Comparison of ENCODE assay signal across 11 mouse cellular contexts in genomic region chr4:62617856-62618440, GRCm38 (mm10). TPM values are rescaled to one million over a fixed set of nuclear protein-coding genes. Genes with fewer than 3 reads are reported as not detected.
DNase-seq lines count a peak whose midpoint lies in the region; ATAC-seq and TF ChIP-seq lines count a peak whose summit lies in the region.
"Had no signal": no experiment of that assay in that cellular context is flagged by ENCODE, and none has a peak within 500 bp of the region (broad histone marks: within the 10 kb centered on the region; RNA-seq: fewer than 3 reads in every experiment).

No protein-coding gene starts in this region.

- DNase-seq in heart, embryonic 10.5 days (ENCODE audit: low spot score) = no peak
- no peak for DNase-seq in heart, adult 8-10 months (ENCODE audit: low spot score)
- no peak for DNase-seq in lung, embryonic 14.5 days
- DNase-seq in lung, adult 18-20 months = no peak
- no peak for DNase-seq in heart, postnatal 0 days (ENCODE audit: low spot score)
- DNase-seq in thymus, adult 2 months = no peak

- no peak overlapping the region for H3K4me3 ChIP-seq in heart, embryonic 10.5 days
- no peak overlapping the region for H3K4me3 ChIP-seq in lung, embryonic 14.5 days (ENCODE audit: low read depth, low read length)
- no peak overlapping the region for H3K4me3 ChIP-seq in brown adipose tissue, adult 24 weeks (ENCODE audit: insufficient read depth, low read depth, low read length)
- H3K4me3 ChIP-seq in heart, postnatal 0 days (ENCODE audit: low read depth, low read length) = no peak overlapping the region
- H3K4me3 ChIP-seq in thymus, adult 2 months (ENCODE audit: control insufficient read depth, insufficient read depth, low read length) = no peak overlapping the region
- no peak overlapping the region for H3K4me3 ChIP-seq in liver, embryonic 12.5 days
- H3K4me3 ChIP-seq: embryonic facial prominence, embryonic 13.5 days; neural tube, embryonic 13.5 days had no signal

- H3K27ac ChIP-seq in heart, embryonic 10.5 days = peak overlapping the region; percentile 85
- H3K27ac ChIP-seq in lung, embryonic 14.5 days (ENCODE audit: low read depth) = 0 out of 2 replicates have a peak overlapping the region, but pooled peaks have one; percentile 83
- peak overlapping the region; percentile 98 for H3K27ac ChIP-seq in brown adipose tissue, adult 24 weeks (replicated peaks; ENCODE audit: low read depth, low read length)
- peak overlapping the region; percentile 90 for H3K27ac ChIP-seq in heart, postnatal 0 days (ENCODE audit: low read depth)
- no peak overlapping the region for H3K27ac ChIP-seq in thymus, adult 2 months (ENCODE audit: control insufficient read depth, insufficient read depth, low read length)
- no peak overlapping the region for H3K27ac ChIP-seq in liver, embryonic 12.5 days
- H3K27ac ChIP-seq: embryonic facial prominence, embryonic 13.5 days had no signal

- no peaks in the 10 kb centered on the region for H3K9me3 ChIP-seq in heart, embryonic 10.5 days
- H3K9me3 ChIP-seq in lung, embryonic 14.5 days (ENCODE audit: low read depth, low read length) = no peaks in the 10 kb centered on the region
- H3K9me3 ChIP-seq in heart, postnatal 0 days (replicated peaks; ENCODE audit: control insufficient read depth, low read length) = no peaks in the 10 kb centered on the region
- H3K9me3 ChIP-seq in liver, embryonic 12.5 days (replicated peaks) = no peaks in the 10 kb centered on the region
- H3K9me3 ChIP-seq: embryonic facial prominence, embryonic 13.5 days; neural tube, embryonic 13.5 days had no signal

- H3K4me2 ChIP-seq in lung, embryonic 14.5 days = no peak overlapping the region
- no peak overlapping the region for H3K4me2 ChIP-seq in heart, postnatal 0 days (ENCODE audit: low read depth, low read length)
- no peak overlapping the region for H3K4me2 ChIP-seq in liver, embryonic 12.5 days
- H3K4me2 ChIP-seq: embryonic facial prominence, embryonic 13.5 days; neural tube, embryonic 13.5 days had no signal

- H3K4me1 ChIP-seq in heart, embryonic 10.5 days = peaks cover 51% of the 10 kb centered on the region
- H3K4me1 ChIP-seq in lung, embryonic 14.5 days (ENCODE audit: insufficient read depth) = peaks cover 7% of the 10 kb centered on the region; the same call in 1 of the 2 replicates
- H3K4me1 ChIP-seq in brown adipose tissue, adult 24 weeks (ENCODE audit: control insufficient read depth, insufficient read depth, insufficient read length, low read length) = peaks cover 34% of the 10 kb centered on the region
- H3K4me1 ChIP-seq in heart, postnatal 0 days (ENCODE audit: control insufficient read depth, insufficient read depth) = peaks cover 32% of the 10 kb centered on the region
- H3K4me1 ChIP-seq in thymus, adult 2 months (replicated peaks; ENCODE audit: control insufficient read depth, insufficient read depth, low read length) = peaks cover 10% of the 10 kb centered on the region
- H3K4me1 ChIP-seq in liver, embryonic 12.5 days = 0 out of 2 replicates have a peak, but pooled peaks cover 6% of the 10 kb centered on the region

- H3K36me3 ChIP-seq in heart, embryonic 10.5 days = no peaks in the 10 kb centered on the region
- no peaks in the 10 kb centered on the region for H3K36me3 ChIP-seq in lung, embryonic 14.5 days (ENCODE audit: insufficient read depth)
- no peaks in the 10 kb centered on the region for H3K36me3 ChIP-seq in heart, postnatal 0 days (replicated peaks; ENCODE audit: control insufficient read depth, insufficient read depth, low read length)
- no peaks in the 10 kb centered on the region for H3K36me3 ChIP-seq in thymus, adult 2 months (ENCODE audit: control insufficient read depth, insufficient read depth, low read length)
- H3K36me3 ChIP-seq in liver, embryonic 12.5 days = no peaks in the 10 kb centered on the region
- H3K36me3 ChIP-seq: embryonic facial prominence, embryonic 13.5 days; neural tube, embryonic 13.5 days had no signal

- no peak for TF ChIP-seq EP300 in heart, postnatal 0 days (IDR thresholded peaks at IDR 0.05; ENCODE audit: low read depth)

- ATAC-seq in lung, embryonic 14.5 days (ENCODE audit: insufficient read depth) = no peak
- ATAC-seq in heart, postnatal 0 days (ENCODE audit: insufficient read depth, low read depth) = no peak
- no peak for ATAC-seq in liver, embryonic 12.5 days
- ATAC-seq: inflammation-experienced regulatory T-cells, adult 6 months had no signal

- no peak for TF ChIP-seq POLR2A in thymus, adult 2 months (IDR thresholded peaks at IDR 0.05; ENCODE audit: control insufficient read depth, extremely low read depth, insufficient read depth, low read length, poor library complexity)

- TF ChIP-seq CTCF in lung, embryonic 14.5 days (IDR thresholded peaks at IDR 0.05; ENCODE audit: low read depth) = no peak
- TF ChIP-seq CTCF in heart, postnatal 0 days (IDR thresholded peaks at IDR 0.05; ENCODE audit: low read depth) = no peak
- TF ChIP-seq CTCF in thymus, adult 2 months (IDR thresholded peaks at IDR 0.05; ENCODE audit: borderline replicate concordance, control insufficient read depth, extremely low read depth, insufficient read depth, low read length, poor library complexity) = no peak

- peaks cover 95% of the 10 kb centered on the region for H3K27me3 ChIP-seq in heart, embryonic 10.5 days (ENCODE audit: insufficient read depth, poor library complexity, severe bottlenecking)
- no peaks in the 10 kb centered on the region for H3K27me3 ChIP-seq in lung, embryonic 14.5 days (ENCODE audit: insufficient read depth, low read length)
- peaks cover 12% of the 10 kb centered on the region for H3K27me3 ChIP-seq in heart, postnatal 0 days (ENCODE audit: control insufficient read depth, insufficient read depth, low read length)
- no peaks in the 10 kb centered on the region for H3K27me3 ChIP-seq in thymus, adult 2 months (ENCODE audit: control insufficient read depth, insufficient read depth, low read length)
- peaks cover 15% of the 10 kb centered on the region; the same call in 1 of the 2 replicates for H3K27me3 ChIP-seq in liver, embryonic 12.5 days (replicated peaks)
- H3K27me3 ChIP-seq: neural tube, embryonic 13.5 days had no signal

- WGBS in heart, embryonic 10.5 days = 47% methylated on average over 9 of the region's 9 CpGs
- 54% methylated on average over 9 of the region's 9 CpGs for WGBS in lung, embryonic 14.5 days
- WGBS in heart, postnatal 0 days = 48% methylated on average over 9 of the region's 9 CpGs
- WGBS in thymus, adult 2 months = 88% methylated on average over 9 of the region's 9 CpGs
- WGBS in liver, embryonic 12.5 days (ENCODE audit: insufficient replicate concordance) = 57% methylated on average over 9 of the region's 9 CpGs

- no peak overlapping the region for H3K9ac ChIP-seq in lung, embryonic 14.5 days
- H3K9ac ChIP-seq in heart, postnatal 0 days (replicated peaks; ENCODE audit: low read depth, low read length) = no peak overlapping the region
- no peak overlapping the region for H3K9ac ChIP-seq in liver, embryonic 12.5 days
- H3K9ac ChIP-seq: embryonic facial prominence, embryonic 13.5 days; neural tube, embryonic 13.5 days had no signal

RNA-seq across cellular contexts. Expression of gene Rgs3, which starts 58.3 kb away (rescaled TPM):
- polyA plus RNA-seq in heart, embryonic 10.5 days (2016; fragmentation: Nextera tagmentation; extraction: Ambion mirVana) = 61.4 and 65.4 TPM in 2 replicates
- 10 to 100 TPM; 25.6 to 34.3 (median 30.5) TPM for total RNA-seq in heart, adult 8-10 months (2022)
- polyA plus RNA-seq in lung, embryonic 14.5 days (2014; fragmentation: Nextera tagmentation; extraction: Ambion mirVana) = 37.0 and 39.0 TPM in 2 replicates
- 49.5 and 102 TPM in 2 replicates for polyA plus RNA-seq in brown adipose tissue, adult 24 weeks (2012; ENCODE audit: insufficient read depth, insufficient read length, missing spikeins)
- 66.0 and 114 TPM in 2 replicates for total RNA-seq in heart, postnatal 0 days (2014; rRNA removed; ENCODE audit: low replicate concordance)
- 52.1 and 52.5 TPM in 2 replicates for polyA plus RNA-seq in heart, postnatal 0 days (2015; fragmentation: Nextera tagmentation; extraction: Ambion mirVana)
- polyA plus RNA-seq in thymus, adult 2 months (2012; rRNA removed) = 61.1 and 81.3 TPM in 2 replicates
- polyA plus RNA-seq in liver, embryonic 12.5 days (2016; fragmentation: Nextera tagmentation; extraction: Ambion mirVana) = 8.1 and 9.0 TPM in 2 replicates

Comparison
In these comparisons a context has a peak if more than half of its experiments do, and no peak if none do; other contexts are left out.
1. H3K27ac ChIP-seq: peak in heart, embryonic 10.5 days (single experiment), lung, embryonic 14.5 days (single experiment), brown adipose tissue, adult 24 weeks (single experiment) and heart, postnatal 0 days (single experiment); none in thymus, adult 2 months (single experiment) and liver, embryonic 12.5 days (single experiment).